Mouse (Mus musculus) embryonic facial prominence, embryonic 11.5 days (tissue): ENCODE results near the gene Pigc. TPM values are rescaled to one million over a fixed set of nuclear protein-coding genes. Genes with fewer than 3 reads are reported as not detected.

Experiments used
- ATAC-seq: fragments of 200-750 bp; cut with Nextera tagmentation; replicated peaks from 2 replicates; pipeline ENCODE4 v1.8.0; 2017; ENCODE audit warnings: low read depth; ENCODE audit not compliant: insufficient number of reproducible peaks, low FRiP score, low TSS enrichment
- DNase-seq: peaks from one replicate; pipeline ENCODE4 v3.0.0-alpha.2; 2015; ENCODE audit warnings: low spot score
- H3K27ac ChIP-seq: fragments of 300-500 bp; sonication (generic); replicated peaks from 2 replicates; pipeline ENCODE4 v1.5.1; 2014; ENCODE audit warnings: mild to moderate bottlenecking, low read depth, low read length, control low read depth
- H3K27me3 ChIP-seq: fragments of 300-500 bp; sonication (generic); 2 replicates; pipeline ENCODE4 v1.6.1; 2014; ENCODE audit warnings: mild to moderate bottlenecking, low read length, moderate library complexity, mixed read lengths; ENCODE audit not compliant: control insufficient read depth, insufficient read depth
- H3K36me3 ChIP-seq: fragments of 300-500 bp; sonication (generic); replicated peaks from 2 replicates; pipeline ENCODE4 v1.6.1; 2014; ENCODE audit warnings: low read depth, mild to moderate bottlenecking, low read length, moderate library complexity, mixed read lengths; ENCODE audit not compliant: control insufficient read depth, insufficient read depth
- H3K4me1 ChIP-seq: fragments of 300-500 bp; sonication (generic); 2 replicates; pipeline ENCODE4 v1.6.1; 2014; ENCODE audit warnings: low read length, mixed read lengths; ENCODE audit not compliant: control insufficient read depth, insufficient read depth
- H3K4me2 ChIP-seq: fragments of 300-500 bp; sonication (generic); 2 replicates; pipeline ENCODE4 v1.6.1; 2014; ENCODE audit warnings: low read depth, mild to moderate bottlenecking, control low read depth, low read length, moderate library complexity
- H3K4me3 ChIP-seq: fragments of 300-500 bp; sonication (generic); 2 replicates; pipeline ENCODE4 v1.5.1; 2014; ENCODE audit warnings: low read depth, low read length, control low read depth
- H3K9ac ChIP-seq: fragments of 300-500 bp; sonication (generic); replicated peaks from 2 replicates; pipeline ENCODE4 v1.6.1; 2014; ENCODE audit warnings: mild to moderate bottlenecking, control low read depth, low read length
- H3K9me3 ChIP-seq: fragments of 300-500 bp; sonication (generic); replicated peaks from 2 replicates; pipeline ENCODE4 v1.6.1; 2016; ENCODE audit warnings: mild to moderate bottlenecking, low read length, inconsistent platforms, mixed read lengths; ENCODE audit not compliant: control insufficient read depth
- WGBS: fragments of 180-500 bp; shearing (Covaris S2); extraction: QIAGEN DNeasy Blood & Tissue Kit; methylation state at CpG from one replicate; pipeline ENCODE4 v1.1.7; 2014; 5-methylcytosine and 5-hydroxymethylcytosine counted together
- polyA plus RNA-seq: library from polyadenylated mRNA; unstranded; fragments of >200 nt; fragmentation: Nextera tagmentation; extraction: Ambion mirVana; gene quantifications from 2 replicates; pipeline ENCODE4 v1.2.1, GENCODE M21; 2014

The Pigc gene
- polyA plus RNA-seq, 1 experiment from 2014 or later: 41.4 TPM

GRCm38 (mm10) chr1:162015247-162015862 is 46.4 kb downstream of the Pigc start:
- Histone ChIP-seq H3K9me3 (no peaks in the 10 kb centered on the region), H3K4me2 (no peak overlapping the region), H3K36me3 (no peaks in the 10 kb centered on the region), H3K9ac (no peak overlapping the region), H3K27me3 (no peaks in the 10 kb centered on the region), H3K4me3 (no peak overlapping the region), H3K27ac (peak overlapping the region; percentile 95), H3K4me1 (peaks cover 2% of the 10 kb centered on the region; the same call in 1 of the 2 replicates)
- peak; percentile 74 for DNase-seq
- ATAC-seq: no peak
- WGBS: 31% methylated on average over 8 of the region's 8 CpGs

DNA sequence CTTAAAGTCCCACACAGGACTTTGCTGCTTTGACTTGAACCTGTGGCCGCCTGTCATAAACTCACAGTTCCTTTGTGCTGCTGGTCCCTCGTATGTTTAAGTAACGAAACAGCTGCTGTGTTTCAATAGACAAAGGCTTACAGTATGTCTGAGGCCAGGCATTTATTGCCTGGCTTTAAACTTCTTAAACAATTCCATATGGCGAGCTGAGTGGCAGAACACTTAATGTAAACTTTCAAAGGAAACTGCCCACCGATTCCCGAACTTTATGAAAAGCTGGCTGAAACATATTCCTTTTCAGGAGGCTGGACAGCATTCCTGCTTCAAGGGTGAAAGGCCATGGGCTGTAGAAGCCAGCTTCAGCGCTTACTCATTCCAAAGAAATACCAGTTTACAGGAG is 48.0 kb downstream of the Pigc start:
- Histone ChIP-seq H3K36me3 (no peaks in the 10 kb centered on the region), H3K27ac (peak overlapping the region; percentile 95), H3K4me1 (peaks cover 6% of the 10 kb centered on the region; the same call in 1 of the 2 replicates), H3K27me3 (no peaks in the 10 kb centered on the region), H3K4me3 (no peak overlapping the region), H3K9ac (peak overlapping the region; percentile 41), H3K4me2 (no peak overlapping the region), H3K9me3 (no peaks in the 10 kb centered on the region)
- ATAC-seq (peak; percentile 60), DNase-seq (peak; percentile 93)
- 18% methylated on average over 7 of the region's 7 CpGs for WGBS

DNA sequence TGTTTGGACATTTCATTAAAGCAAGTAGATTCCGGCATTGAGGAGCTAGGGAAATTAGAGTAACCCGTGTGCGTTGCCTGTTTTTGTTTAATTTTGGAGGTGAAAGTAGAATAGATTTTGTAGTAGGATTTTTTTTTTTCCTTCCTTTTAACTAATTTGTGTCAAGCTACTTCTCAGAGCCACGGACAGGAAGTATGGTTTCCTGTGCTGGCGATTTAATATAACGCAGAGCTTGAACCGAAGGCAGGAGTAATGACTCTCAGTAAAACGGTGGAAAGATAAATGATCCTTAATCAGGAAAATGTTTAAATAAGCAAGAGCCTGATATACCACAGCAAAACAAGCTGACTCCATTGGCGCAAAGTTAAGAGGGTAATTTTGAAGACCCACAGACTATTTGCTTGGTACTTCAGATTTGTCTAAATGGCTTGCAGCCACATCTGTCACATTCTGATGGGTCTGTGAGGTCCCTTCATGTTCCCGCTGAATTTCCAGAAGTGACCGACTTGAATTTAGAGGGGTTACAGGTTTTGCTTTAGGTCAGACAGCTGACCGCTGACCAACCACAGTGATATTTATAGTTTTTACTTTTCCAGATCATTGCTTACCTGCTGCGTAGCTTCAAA is 49.1 kb downstream of the Pigc start:
- H3K27ac ChIP-seq: peak overlapping the region; percentile 95
- DNase-seq: peak; percentile 62

DNA sequence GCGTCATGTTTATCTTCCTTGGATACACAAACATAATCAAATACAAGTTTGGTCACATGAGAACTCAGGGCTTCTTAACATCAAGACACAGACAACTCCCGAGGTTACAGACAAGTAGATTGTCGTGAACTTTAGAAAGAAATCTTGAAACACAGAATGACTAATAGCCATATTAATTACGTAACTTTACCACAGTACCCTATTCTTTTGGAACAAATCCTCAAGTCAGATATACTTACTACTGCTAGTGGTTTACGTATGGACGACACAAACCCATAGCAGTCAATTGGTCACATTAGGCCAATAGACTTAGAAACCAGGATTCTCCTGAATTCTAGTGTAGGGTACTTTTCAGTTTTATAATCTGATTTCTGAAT is 49.6 kb downstream of the Pigc start:
- H3K4me1 ChIP-seq: peaks cover 6% of the 10 kb centered on the region; the same call in 1 of the 2 replicates
- H3K27ac ChIP-seq: peak overlapping the region; percentile 95
- WGBS: 43% methylated on average over 6 of the region's 6 CpGs
- H3K36me3 ChIP-seq: no peaks in the 10 kb centered on the region
- no peaks in the 10 kb centered on the region for H3K9me3 ChIP-seq
- no peak overlapping the region for H3K4me2 ChIP-seq
- ATAC-seq (no peak), DNase-seq (peak; percentile 30)
- H3K9ac ChIP-seq: no peak overlapping the region
- no peaks in the 10 kb centered on the region for H3K27me3 ChIP-seq
- no peak overlapping the region for H3K4me3 ChIP-seq

More for the DNA sequence above, 49.1 kb downstream of the Pigc start:
- WGBS: 27% methylated on average over 13 of the region's 13 CpGs
- Histone ChIP-seq H3K4me3 (no peak overlapping the region), H3K9me3 (no peaks in the 10 kb centered on the region), H3K36me3 (no peaks in the 10 kb centered on the region), H3K9ac (no peak overlapping the region), H3K27me3 (no peaks in the 10 kb centered on the region), H3K4me2 (no peak overlapping the region), H3K4me1 (peaks cover 6% of the 10 kb centered on the region; the same call in 1 of the 2 replicates)
- no peak for ATAC-seq

- WGBS: 31% methylated on average over 7 of the region's 7 CpGs
- no peak overlapping the region for H3K9ac ChIP-seq
- peak; percentile 78 for DNase-seq
- no peaks in the 10 kb centered on the region for H3K36me3 ChIP-seq
- peak overlapping the region; percentile 95 for H3K27ac ChIP-seq
- no peaks in the 10 kb centered on the region for H3K27me3 ChIP-seq
- H3K4me1 ChIP-seq: peaks cover 6% of the 10 kb centered on the region
- H3K4me2 ChIP-seq: no peak overlapping the region
- no peak overlapping the region for H3K4me3 ChIP-seq
- no peaks in the 10 kb centered on the region for H3K9me3 ChIP-seq
- ATAC-seq: peak; percentile 45; the same call in 1 of the 2 replicates
Observed at GRCm38 (mm10) chr1:162020303-162020731, 51.3 kb downstream of the Pigc start.

GRCm38 (mm10) chr1:162020766-162021165 is 51.8 kb downstream of the Pigc start:
- Histone ChIP-seq H3K27me3 (no peaks in the 10 kb centered on the region), H3K36me3 (no peaks in the 10 kb centered on the region), H3K9ac (no peak overlapping the region), H3K27ac (peak overlapping the region; percentile 95), H3K9me3 (no peaks in the 10 kb centered on the region), H3K4me3 (no peak overlapping the region), H3K4me2 (no peak overlapping the region), H3K4me1 (peaks cover 6% of the 10 kb centered on the region)
- DNase-seq (no peak), ATAC-seq (no peak)
- WGBS: 31% methylated on average over 4 of the region's 4 CpGs

Other genes with a start within 250 kb of the Pigc start
- gene Fasl, start 180.7 kb upstream of the Pigc start, polyA plus RNA-seq: not detected in 2 replicates
- gene Suco, start 92.5 kb upstream of the Pigc start, polyA plus RNA-seq: 30.3 and 30.5 TPM in 2 replicates
- not detected in 2 replicates for gene 4930558K02Rik, start 10.4 kb downstream of the Pigc start, polyA plus RNA-seq